Mouse (Mus musculus): ENCODE measurements around the gene Sfxn5. TPM values are rescaled to one million over a fixed set of nuclear protein-coding genes. Genes with fewer than 3 reads are reported as not detected.

Sfxn5 gene
- total RNA-seq, 2 experiments from 2014 or later, result 3.1 to 6.0 TPM

DNA sequence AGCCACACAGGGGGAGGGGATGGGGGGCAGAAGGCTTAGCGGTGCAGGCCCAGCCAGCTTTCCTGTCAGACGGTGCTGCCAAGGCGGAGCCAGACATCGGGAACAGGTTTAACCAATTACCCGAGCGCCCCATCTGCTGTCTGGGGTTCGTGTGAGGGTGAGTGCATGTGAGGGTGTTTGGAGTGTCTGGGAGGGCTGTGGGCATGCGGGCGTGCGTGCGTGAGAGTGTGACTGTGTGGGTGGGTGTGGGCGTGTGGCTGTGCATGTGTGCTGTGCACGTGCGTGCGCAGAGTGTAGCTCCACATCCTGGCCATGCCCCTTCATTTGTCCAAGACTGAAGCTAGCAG, 126.3 kb downstream of the Sfxn5 start:
- intact Hi-C loops (cut with DNase I), result no loop called here
- no peak for DNase-seq

DNA sequence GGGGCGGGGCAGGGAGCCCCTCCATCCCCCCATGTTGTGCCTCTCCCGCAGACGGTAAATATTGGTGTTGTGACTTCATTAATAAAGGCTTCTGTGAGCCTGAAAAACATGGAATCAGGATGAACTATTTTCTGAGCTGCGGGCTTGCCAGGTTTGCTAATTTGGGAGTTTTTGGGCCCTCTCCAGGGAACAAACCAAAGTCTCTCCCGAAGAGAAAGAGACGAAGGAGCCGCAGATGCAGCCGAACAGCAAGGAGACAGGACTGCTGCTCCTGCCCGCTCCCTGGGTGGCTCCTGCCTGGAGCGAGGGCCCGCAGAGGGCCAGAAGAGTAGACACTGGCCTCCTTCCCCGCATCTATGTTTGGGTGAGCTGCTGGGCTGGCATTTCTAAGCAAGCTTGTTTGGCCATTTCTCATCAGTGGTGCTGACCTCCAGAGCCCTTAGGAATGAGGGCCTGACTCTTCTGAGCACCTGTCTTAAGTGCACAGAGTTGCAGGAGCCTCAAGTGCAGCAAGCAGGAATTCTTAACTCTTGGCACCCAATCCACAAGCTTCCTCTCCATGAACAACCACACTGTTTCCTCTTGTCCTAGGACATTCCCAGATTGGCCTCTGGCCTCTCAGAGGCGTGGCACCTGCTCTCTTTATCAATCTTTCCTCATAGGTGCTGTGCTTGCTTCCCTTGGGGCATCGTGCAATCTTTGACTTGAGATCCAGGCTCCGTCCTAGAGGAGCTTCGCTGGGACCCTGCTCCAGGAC, 126.9 kb downstream of the Sfxn5 start:
- intact Hi-C loops (cut with DNase I), result no loop called here
- DNase-seq, result no peak

DNA sequence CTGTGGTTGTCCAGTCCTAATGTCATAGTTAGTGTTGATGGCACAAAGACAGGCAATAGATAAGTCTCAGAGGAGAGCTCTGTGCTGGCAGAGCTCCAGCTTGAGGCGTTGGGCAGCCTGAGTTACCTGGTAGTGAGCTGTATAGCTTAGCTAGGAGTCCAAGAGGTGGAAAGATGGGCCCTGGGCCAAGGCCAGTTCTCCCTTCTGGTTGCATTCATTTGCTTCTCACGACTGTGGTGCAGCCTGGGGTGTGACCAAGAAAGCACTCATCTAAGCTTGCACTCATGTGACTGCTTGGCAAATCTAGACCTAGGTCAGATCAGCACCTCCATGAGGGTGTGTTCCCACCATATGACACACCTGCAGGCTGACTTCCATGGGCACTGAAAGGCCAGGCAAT, 135.3 kb downstream of the Sfxn5 start:
- DNase-seq, result no peak
- intact Hi-C loops (cut with DNase I), result no loop called here

DNA sequence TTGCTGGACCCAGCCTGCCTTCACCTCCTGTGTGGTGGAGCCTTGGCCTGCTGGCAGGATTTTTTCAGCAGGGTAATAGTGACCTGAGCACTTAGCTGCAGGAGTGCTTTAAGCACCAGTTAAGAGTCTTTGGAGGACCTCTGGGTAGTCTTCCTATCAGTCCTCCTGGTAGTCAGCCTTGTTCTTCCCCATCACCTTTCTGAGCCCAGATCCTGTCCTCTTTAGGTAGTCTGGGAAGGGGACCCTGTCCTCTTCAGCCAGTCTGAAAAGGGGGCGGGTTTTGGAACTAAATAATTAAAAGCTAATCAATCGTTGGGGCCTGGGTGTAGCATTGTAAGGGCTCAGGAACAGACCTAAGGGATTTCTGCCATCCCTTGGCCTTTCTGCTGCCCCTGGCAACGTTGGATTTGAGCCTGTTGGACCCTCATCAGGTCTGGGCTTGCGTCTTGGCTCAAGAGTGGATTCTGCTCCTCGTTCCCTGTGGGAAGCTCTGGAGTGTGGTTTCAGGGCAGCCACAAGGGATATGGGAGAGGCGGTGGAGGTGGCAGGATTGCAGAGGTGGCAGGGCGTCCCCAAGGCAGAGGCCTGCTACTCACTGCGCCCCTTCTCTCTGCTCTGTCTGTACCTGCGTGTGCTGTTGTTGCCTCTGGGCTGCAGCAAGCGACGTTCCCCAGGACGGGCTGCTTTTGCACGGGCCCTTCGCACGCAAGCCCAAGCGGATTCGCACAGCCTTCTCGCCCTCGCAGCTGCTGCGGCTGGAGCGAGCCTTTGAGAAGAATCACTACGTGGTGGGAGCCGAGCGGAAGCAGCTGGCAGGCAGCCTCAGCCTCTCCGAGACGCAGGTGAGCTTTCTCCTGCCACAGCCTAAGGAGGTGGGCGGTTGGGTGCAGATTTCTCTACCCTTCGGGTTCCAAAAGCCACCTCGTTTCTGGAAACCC, 139.6 kb downstream of the Sfxn5 start:
- no peak for DNase-seq
- intact Hi-C loops (cut with DNase I), result no loop called here

DNA sequence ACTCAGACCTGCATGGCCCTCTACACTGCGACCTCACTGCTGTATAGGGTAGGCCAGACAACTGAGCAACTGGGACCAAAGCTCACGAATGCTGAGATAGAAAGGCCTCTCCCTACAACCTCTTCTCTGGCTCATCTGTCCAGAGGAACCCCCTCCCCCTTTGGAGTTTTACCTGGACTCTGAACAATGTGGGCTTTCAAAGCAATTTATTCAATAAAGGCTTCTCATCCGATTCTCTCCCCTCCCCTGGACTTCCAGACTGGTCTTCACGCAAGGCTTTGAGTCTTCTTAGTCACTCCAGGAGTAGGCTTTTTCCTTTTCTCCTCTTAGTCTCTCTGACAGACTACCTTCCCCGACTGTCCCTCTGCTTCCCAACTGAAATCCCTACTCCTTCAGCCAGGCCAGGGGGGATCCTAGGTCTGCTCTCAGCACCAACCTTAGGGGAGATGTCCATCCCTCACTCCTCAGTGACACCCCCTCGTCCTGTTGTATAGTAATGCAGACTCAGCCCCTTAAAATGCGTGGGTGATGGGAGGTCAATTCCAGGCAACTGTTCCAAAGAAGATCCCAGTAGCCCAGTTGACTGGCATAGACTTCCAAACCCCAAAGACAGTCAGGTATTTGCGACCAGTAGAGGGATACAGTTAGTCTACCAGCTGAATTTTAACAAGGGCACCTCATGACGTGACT, 141.3 kb downstream of the Sfxn5 start:
- intact Hi-C loops (cut with DNase I), result no loop called here
- DNase-seq, result no peak

DNA sequence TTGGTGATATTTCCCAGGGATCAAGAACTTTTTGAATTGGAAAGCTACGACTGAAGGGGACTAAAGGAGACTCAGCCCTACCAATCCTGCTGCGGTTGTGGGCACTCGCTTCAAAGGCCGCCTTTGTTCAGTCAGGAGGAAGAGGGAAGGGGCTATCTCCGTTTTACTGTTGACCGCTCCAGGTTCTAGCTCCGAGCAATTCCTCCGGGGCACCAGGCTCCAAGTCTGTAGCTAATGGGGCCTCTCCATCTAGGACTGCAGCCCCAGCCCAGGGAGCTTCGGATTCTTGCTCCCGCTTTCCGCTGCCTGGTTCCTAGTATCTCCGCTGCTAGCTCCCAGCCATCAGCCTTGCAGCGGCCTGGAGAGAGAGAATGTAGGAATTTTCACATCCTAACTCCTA, 142.6 kb downstream of the Sfxn5 start:
- intact Hi-C loops (cut with DNase I), result no loop called here
- DNase-seq, result no peak

DNA sequence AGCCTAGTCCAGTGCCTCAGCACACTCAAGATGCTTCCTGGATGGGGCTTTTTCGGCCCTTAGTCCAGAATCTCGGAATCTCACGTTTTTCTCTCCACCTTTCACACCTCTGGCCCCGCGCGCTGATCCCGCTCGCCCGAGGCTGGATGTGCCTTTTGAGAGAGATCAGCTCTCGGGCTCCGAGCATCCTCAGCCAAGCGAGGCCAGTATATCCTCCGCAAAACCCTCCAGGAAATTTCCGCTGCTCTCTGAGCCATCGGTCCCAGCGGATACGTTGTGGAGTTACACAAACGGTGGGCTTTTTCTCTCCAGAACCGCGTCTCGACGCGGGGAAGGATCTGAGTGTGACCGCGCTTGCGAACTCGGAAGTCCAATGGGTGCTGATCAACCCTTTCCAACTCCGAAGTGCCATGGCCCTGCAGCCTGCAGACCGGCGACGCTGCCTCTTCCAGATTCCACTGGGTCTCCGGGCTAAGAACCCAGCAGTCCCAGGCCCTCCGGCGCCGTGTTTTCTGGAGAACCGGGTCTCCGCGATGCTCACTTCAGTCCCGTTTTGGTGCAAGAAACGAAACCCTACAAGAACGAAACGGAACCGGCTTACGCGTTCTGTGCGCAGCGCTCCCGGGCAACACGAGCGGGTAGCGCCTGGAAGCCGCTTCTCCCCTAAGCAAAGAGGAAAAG, 143.2 kb downstream of the Sfxn5 start:
- peak; percentile 35 to 46 for DNase-seq
- intact Hi-C loops (cut with DNase I), result no loop called here

DNA sequence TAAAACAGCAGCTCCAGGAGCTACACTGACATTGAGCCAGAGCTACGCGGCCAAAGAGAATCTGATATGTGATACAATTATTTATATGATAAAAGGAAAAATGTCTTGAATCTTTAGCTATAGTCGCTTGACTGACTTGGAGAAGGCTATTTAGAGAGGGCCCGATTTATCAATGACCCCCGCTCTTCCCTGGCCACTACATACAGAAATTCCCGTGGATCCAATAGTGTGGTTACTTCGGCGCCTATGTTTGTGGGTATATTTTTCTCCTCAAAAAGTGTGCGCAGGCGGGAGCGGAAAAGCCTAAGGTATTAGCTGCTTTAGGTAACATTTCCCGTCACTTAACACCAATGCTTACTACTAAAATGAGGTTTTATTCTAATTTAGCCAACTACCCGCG, 143.9 kb downstream of the Sfxn5 start:
- intact Hi-C loops (cut with DNase I), result no loop called here

DNA sequence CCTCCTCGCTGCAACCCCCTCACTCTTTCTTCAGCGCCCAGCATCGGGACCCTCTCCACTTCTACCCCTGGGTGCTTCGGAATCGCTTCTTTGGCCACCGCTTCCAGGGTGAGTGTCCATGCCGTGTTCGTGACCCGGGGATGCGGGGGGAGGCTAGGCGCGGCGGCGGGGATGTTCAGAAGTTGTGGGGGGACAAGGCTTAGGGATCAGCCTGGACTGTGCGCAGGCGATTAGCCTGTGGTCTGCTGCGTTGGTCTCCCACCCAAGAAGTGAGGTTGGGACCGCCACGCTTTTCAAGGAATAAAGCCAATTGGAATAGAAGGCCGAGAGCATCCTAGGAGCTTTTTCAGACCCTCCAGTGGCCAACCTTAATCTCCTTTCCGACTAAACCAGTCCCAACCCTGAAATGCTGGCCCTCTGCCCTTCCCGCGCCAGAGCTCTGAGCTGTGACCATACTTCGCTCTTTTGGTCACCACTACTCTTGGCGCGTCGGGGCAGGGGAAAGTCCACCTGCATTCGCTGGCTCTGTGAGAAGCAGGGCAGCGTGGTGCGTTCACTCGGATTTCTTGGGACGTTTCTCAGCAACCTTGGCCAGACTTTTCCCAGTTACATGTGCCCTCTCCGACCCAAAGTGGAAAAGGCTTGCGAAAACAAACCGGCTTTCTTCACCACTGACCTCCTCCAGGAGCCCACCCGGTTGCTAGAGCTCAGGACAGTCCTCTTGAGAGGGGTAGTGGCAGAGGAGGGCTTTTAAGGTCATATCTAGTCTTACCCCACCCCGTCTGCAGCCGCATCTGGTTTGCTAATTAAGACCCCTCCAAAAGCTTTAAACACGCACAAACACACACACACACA, 144.7 kb downstream of the Sfxn5 start:
- intact Hi-C loops (cut with DNase I), result no loop called here
- DNase-seq, result no peak

More for the DNA sequence above, 143.9 kb downstream of the Sfxn5 start:
- no peak for DNase-seq

DNA sequence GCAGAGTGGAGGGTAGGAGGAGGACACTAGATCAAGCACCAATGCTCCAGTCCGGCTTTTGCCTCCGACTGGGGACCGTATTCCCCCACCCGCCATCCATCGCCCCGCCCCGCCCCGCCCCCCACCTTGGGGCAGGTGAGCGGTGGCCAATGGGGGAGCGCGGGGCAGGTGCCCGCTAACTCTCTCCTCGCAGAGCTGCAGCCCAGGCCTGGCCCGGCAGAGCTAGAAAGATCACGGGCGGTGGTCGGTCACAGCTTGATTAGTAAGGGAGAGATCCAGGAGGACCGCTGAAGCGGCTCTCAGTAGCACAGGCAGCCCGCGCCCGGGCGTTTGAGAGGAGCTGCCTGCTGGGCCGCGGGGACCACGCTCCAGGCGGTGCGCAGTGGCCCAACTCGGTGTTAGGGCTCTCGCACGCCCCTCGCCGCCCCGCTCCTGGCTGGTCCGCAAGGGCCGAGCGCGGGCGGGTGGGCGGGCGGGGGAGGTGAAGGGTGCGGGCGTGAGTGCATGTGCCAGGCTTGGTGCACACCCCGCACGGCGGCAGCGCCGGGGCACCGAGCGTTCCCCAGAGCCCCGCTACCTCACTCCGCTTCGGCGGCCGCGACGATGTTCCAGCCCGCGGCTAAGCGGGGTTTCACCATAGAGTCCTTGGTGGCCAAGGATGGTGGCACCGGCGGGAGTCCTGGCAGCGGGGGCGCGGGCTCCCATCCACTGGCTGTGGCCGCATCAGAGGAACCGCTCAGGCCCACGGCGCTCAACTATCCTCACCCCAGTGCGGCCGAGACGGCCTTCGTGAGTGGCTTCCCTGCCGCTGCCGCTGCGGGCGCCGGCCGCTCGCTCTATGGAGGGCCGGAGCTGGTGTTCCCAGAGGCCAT, 145.6 kb downstream of the Sfxn5 start, which contains the start of gene Emx1:
Gene Emx1 (plus strand): TSS at position 99 of the 872 bp plus-strand sequence.
- intact Hi-C loops (cut with DNase I), result no loop called here
- peak in 1 of 2 experiments; percentile 18 for DNase-seq

DNA sequence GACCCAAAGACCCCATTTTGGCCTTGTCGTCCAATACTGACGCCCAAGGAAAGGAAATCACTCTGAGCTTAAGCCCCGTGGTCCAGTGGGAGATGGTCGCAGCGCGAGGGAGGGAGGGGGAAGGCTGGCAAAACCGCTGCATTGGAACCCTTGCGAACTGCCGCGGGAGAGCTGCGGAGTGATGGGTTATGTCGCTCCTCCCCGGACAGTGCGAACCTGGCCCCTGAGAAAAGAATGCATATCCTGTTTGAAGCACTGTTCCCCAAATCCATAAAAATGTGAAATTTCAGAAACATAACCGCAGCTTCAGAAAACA, 146.5 kb downstream of the Sfxn5 start:
- no peak for DNase-seq
- intact Hi-C loops (cut with DNase I), result no loop called here

DNA sequence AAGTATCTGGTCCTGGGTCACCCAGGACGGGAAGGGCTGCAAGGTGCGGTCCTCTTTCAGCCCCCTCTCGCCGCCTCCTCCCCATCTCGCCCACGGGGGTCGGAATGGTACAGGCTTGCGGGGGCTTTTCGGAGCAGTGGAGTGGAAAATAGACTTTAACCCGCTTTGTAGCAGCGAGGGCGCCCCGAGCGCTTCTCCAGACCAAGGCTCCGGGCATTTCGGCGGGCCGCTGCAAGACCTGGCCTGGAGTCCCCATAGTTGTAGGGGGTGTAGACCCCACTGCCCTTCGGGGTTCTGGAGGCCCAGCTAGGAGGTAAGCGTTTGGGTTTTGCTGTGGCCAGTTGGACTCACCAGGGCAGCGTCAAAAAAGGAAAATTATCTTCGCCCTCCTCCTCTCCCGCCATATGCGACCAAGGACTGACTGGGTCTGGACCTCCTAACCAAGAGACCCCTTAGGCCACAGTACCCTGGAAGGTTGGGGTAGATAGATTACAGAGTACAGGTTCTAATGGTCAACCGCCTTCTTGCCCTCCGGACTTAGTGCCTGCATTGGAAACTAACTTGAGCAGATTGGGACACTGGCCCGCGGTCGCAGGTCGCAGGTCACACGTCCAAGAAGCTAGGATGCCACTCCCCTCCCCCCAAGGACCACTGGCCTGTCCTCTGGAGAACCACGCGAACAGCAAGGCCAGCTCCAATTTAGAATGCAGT, 147.0 kb downstream of the Sfxn5 start:
- DNase-seq, result no peak
- intact Hi-C loops (cut with DNase I), result no loop called here

DNA sequence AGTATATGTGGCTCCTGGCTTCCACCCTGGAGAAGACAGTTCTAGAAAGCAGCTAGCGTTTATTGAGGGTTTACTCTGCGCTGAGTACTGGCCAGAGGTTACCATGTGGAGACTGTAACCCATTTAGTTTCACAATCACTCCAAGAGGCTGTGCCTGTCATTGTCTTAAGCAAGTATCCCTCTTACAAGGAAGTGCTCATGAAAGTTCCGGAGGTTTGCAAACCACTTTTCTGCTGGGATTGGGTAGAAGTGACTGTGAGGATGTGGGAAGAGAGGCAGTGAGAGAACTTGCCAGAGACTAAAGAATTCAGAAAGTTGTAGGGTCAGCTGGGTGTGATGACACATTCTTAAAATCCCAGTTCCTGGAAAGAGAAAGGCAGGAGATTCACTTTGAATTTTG, 149.3 kb downstream of the Sfxn5 start:
- intact Hi-C loops (cut with DNase I), result no loop called here
- DNase-seq, result no peak

DNA sequence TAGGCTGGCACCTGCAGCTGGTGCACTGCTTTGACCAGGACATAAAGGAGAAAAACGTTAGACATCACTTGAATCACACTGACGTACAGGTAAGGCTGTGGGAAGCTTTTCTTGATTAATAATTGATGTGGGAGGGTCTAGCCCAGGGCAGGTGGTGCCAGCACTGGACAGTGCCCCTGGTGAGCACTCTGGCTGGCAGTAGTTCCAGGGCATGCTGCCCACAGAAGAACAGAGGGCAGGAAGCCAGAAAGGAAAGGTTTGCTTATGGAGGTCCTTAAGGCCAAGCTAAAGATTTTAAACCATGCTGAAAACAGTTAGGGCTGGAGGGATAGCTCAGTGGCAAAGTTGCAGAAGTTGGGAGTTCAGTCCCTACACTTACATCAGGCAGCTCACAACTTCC, 153.2 kb downstream of the Sfxn5 start:
- intact Hi-C loops (cut with DNase I), result no loop called here
- DNase-seq, result no peak

DNA sequence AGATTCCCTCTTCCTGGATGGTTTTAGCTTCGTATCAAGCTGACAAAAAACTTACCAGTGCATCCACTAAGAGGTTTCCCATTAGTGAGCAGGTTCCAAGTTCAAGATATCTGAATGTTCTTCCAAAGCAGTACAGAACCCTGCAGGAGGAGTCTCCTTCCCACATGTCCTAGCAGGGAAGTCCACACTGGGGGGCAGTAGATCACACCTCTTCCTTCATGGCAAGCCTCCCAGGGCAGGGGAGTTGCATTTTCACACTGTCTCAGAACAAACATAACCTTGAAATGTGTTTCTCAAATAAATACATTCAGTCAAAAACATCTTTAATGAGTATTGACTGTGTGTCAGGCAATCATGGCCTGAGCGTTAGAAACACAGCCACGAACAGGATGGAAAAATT, 153.7 kb downstream of the Sfxn5 start:
- intact Hi-C loops (cut with DNase I), result no loop called here

DNA sequence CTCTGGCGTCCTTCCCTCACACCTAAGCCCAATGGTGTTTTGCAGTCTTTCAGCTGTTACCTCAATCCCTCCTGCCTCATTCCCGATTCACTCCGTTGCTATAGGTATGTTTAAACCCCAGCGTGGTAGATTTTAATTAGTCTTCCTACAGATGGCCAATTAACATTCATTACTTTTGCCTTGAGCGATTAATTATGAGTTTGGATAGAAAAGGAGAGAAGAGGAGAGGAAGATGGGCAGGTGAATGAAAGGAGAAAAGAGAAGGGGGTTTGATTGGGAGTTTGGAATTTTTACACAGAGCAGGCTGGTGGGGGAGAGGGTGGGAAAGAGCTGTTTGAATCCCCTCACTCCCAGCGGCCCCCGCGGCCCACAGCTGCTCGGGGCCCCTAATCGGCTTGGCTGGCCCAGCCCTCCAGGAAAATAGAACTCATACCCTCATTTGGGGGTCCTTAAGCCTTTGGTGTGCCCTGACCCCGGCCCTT, 167.7 kb downstream of the Sfxn5 start:
- no peak for DNase-seq
- intact Hi-C loops (cut with DNase I), result no loop called here

More for the DNA sequence above, 153.7 kb downstream of the Sfxn5 start:
- no peak for DNase-seq
